Mouse (Mus musculus) liver, embryonic 14.5 days (tissue): ENCODE data around the gene Nrp1. TPM values are rescaled to one million over a fixed set of nuclear protein-coding genes. Genes with fewer than 3 reads are reported as not detected.

ENCODE experiments used
- ATAC-seq: fragments of 200-750 bp; cut with Nextera tagmentation; 2 replicates; pipeline ENCODE4 v1.8.0; 2017; ENCODE audit warnings: moderate number of reproducible peaks, mild to moderate bottlenecking, moderate library complexity; ENCODE audit not compliant: insufficient read depth
- DNase-seq, 3 experiments: peaks; one replicate each; pipeline ENCODE4 v3.0.0-alpha.2; 2012 to 2013; ENCODE audit warnings: low read depth in 3 of 3, low spot score in 3 of 3
- H3K27ac ChIP-seq: fragments of 300-500 bp; sonication (generic); 2 replicates; pipeline ENCODE4 v1.5.1; 2014; ENCODE audit warnings: moderate library complexity, mild to moderate bottlenecking, control low read depth, inconsistent platforms
- H3K27me3 ChIP-seq: fragments of 300-500 bp; sonication (generic); 2 replicates; pipeline ENCODE4 v1.6.1; 2014; ENCODE audit warnings: mild to moderate bottlenecking, low read length, moderate library complexity; ENCODE audit not compliant: control insufficient read depth, insufficient read depth
- H3K36me3 ChIP-seq: fragments of 300-500 bp; sonication (generic); replicated peaks from 2 replicates; pipeline ENCODE4 v1.6.1; 2014; ENCODE audit warnings: low read depth; ENCODE audit not compliant: control insufficient read depth, insufficient read depth
- H3K4me1 ChIP-seq, 2 experiments: fragments of 200-500 bp in 1 of 2; fragments of 300-500 bp in 1 of 2; sonication (generic) in 1 of 2; replicated peaks; 2 replicates each; pipeline ENCODE4 v1.6.1; 2012 to 2014; ENCODE audit warnings: antibody characterized with exemption in 1 of 2, inconsistent platforms in 1 of 2, low read length in 1 of 2; ENCODE audit not compliant: control insufficient read depth in 2 of 2, insufficient read depth in 2 of 2
- H3K4me2 ChIP-seq: fragments of 300-500 bp; sonication (generic); 2 replicates; pipeline ENCODE4 v1.6.1; 2014; ENCODE audit warnings: low read depth, mild to moderate bottlenecking, control low read depth, moderate library complexity
- H3K4me3 ChIP-seq, 2 experiments: fragments of 200-500 bp in 1 of 2; fragments of 300-500 bp in 1 of 2; sonication (generic) in 1 of 2; 2 replicates each; pipeline ENCODE4 v1.5.1; 2012 to 2014; ENCODE audit warnings: low read depth in 2 of 2, low read length in 2 of 2, mild to moderate bottlenecking in 2 of 2, control low read depth in 1 of 2, inconsistent platforms in 1 of 2, moderate library complexity in 1 of 2; ENCODE audit not compliant: insufficient read depth in 1 of 2
- H3K9ac ChIP-seq: fragments of 300-500 bp; sonication (generic); replicated peaks from 2 replicates; pipeline ENCODE4 v1.6.1; 2014; ENCODE audit warnings: mild to moderate bottlenecking, control low read depth, moderate library complexity
- H3K9me3 ChIP-seq: fragments of 300-500 bp; sonication (generic); 2 replicates; pipeline ENCODE4 v1.6.1; 2016; ENCODE audit warnings: low read length, mixed read lengths; ENCODE audit not compliant: control insufficient read depth
- CTCF ChIP-seq: IDR thresholded peaks from 2 replicates; pipeline ENCODE4 v1.5.1; 2016; ENCODE audit warnings: antibody characterized with exemption, low read depth, control low read depth
- EP300 ChIP-seq: IDR thresholded peaks from 2 replicates; pipeline ENCODE4 v1.6.1; 2016; ENCODE audit warnings: antibody characterized with exemption, low read depth
- WGBS: fragments of 180-500 bp; shearing (Covaris S2); extraction: QIAGEN DNeasy Blood & Tissue Kit; methylation state at CpG from one replicate; pipeline ENCODE4 v1.1.7; 2014; ENCODE audit not compliant: insufficient replicate concordance; 5-methylcytosine and 5-hydroxymethylcytosine counted together
- polyA plus RNA-seq, 2 experiments: library from polyadenylated mRNA; depleted of rRNA in 1 of 2; stranded (reverse) in 1 of 2; unstranded in 1 of 2; fragments of >200 nt; fragmentation: Nextera tagmentation in 1 of 2; extraction: Ambion mirVana in 1 of 2; gene quantifications; 2 replicates each; pipeline versions ENCODE4 v1.2.1 to v1.2.3; 2012 to 2014

Nrp1 gene
- polyA plus RNA-seq, 2 experiments = 3.7 to 7.7 TPM

GRCm38 (mm10) chr8:128335976-128336375 is 22.4 kb upstream of the Nrp1 start:
- 55% methylated on average over 3 of the region's 3 CpGs for WGBS
- no peaks in the 10 kb centered on the region for H3K36me3 ChIP-seq
- H3K4me1 ChIP-seq = no peaks in the 10 kb centered on the region
- no peaks in the 10 kb centered on the region for H3K27me3 ChIP-seq
- DNase-seq = no peak
- no peak overlapping the region for H3K9ac ChIP-seq
- ATAC-seq = no peak
- TF ChIP-seq EP300 (no peak), CTCF (no peak)
- no peak overlapping the region for H3K4me3 ChIP-seq
- no peak overlapping the region for H3K4me2 ChIP-seq
- no peaks in the 10 kb centered on the region for H3K9me3 ChIP-seq
- H3K27ac ChIP-seq = no peak overlapping the region

GRCm38 (mm10) chr8:128338951-128339350 is 19.5 kb upstream of the Nrp1 start:
- TF ChIP-seq EP300 (no peak), CTCF (no peak)
- H3K27ac ChIP-seq = no peak overlapping the region
- DNase-seq = no peak

GRCm38 (mm10) chr8:128339521-128339920 is 18.9 kb upstream of the Nrp1 start:
- Histone ChIP-seq H3K9me3 (no peaks in the 10 kb centered on the region), H3K9ac (no peak overlapping the region), H3K27me3 (no peaks in the 10 kb centered on the region), H3K27ac (no peak overlapping the region), H3K4me2 (no peak overlapping the region), H3K4me3 (no peak overlapping the region), H3K36me3 (no peaks in the 10 kb centered on the region), H3K4me1 (no peaks in the 10 kb centered on the region)
- ATAC-seq (no peak), DNase-seq (no peak)
- no peak for TF ChIP-seq CTCF
- no peak for TF ChIP-seq EP300
- WGBS = 58% methylated on average over 3 of the region's 3 CpGs

More at GRCm38 (mm10) chr8:128338951-128339350, 19.5 kb upstream of the Nrp1 start:
- Histone ChIP-seq H3K4me2 (no peak overlapping the region), H3K27me3 (no peaks in the 10 kb centered on the region), H3K36me3 (no peaks in the 10 kb centered on the region), H3K9ac (no peak overlapping the region), H3K4me3 (no peak overlapping the region), H3K9me3 (no peaks in the 10 kb centered on the region), H3K4me1 (no peaks in the 10 kb centered on the region)
- ATAC-seq = no peak

DNA sequence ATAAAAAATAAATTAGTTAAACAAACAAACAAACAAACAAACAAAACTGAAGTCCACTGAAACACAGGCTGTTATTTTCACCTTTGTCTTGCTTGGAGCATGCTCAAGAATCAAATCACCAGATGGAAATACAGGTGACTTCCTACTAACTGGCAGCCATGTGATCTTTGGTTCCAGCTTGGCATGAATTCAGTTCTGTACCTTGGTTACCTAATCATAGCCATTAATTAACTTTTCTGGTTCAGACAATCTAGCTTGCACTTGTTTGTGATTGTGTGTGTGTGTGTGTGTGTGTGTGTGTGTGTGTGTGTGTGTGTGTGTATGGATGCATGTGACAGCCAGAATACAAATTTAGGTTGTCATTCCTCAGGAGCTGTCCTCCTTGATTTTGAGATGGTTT is 8.0 kb upstream of the Nrp1 start:
- ATAC-seq = no peak
- H3K4me1 ChIP-seq = no peaks in the 10 kb centered on the region
- H3K4me3 ChIP-seq = no peak overlapping the region
- H3K27me3 ChIP-seq = no peaks in the 10 kb centered on the region
- no peaks in the 10 kb centered on the region for H3K9me3 ChIP-seq
- H3K4me2 ChIP-seq = no peak overlapping the region
- no peak for TF ChIP-seq CTCF
- no peak for TF ChIP-seq EP300
- no peak for DNase-seq
- H3K27ac ChIP-seq = no peak overlapping the region
- no peak overlapping the region for H3K9ac ChIP-seq
- no peaks in the 10 kb centered on the region for H3K36me3 ChIP-seq

- no peaks in the 10 kb centered on the region for H3K36me3 ChIP-seq
- H3K9me3 ChIP-seq = no peaks in the 10 kb centered on the region
- DNase-seq (no peak), ATAC-seq (no peak)
- H3K4me2 ChIP-seq = no peak overlapping the region
- H3K27me3 ChIP-seq = no peaks in the 10 kb centered on the region
- no peak overlapping the region for H3K4me3 ChIP-seq
- no peak overlapping the region for H3K27ac ChIP-seq
- TF ChIP-seq CTCF = no peak
- TF ChIP-seq EP300 = no peak
- H3K4me1 ChIP-seq = no peaks in the 10 kb centered on the region
- H3K9ac ChIP-seq = no peak overlapping the region
Measured at GRCm38 (mm10) chr8:128351211-128351610, 7.2 kb upstream of the Nrp1 start.

- H3K4me1 ChIP-seq = no peaks in the 10 kb centered on the region
- 51% methylated on average over 2 of the region's 2 CpGs for WGBS
- H3K27me3 ChIP-seq = peaks cover 8% of the 10 kb centered on the region
- DNase-seq = no peak
- no peak overlapping the region for H3K27ac ChIP-seq
- H3K4me2 ChIP-seq = no peak overlapping the region
- no peak for ATAC-seq
- no peak for TF ChIP-seq CTCF
- TF ChIP-seq EP300 = no peak
- no peaks in the 10 kb centered on the region for H3K36me3 ChIP-seq
- H3K4me3 ChIP-seq = no peak overlapping the region
- H3K9me3 ChIP-seq = no peaks in the 10 kb centered on the region
- no peak overlapping the region for H3K9ac ChIP-seq
Measured at GRCm38 (mm10) chr8:128352821-128353220, 5.6 kb upstream of the Nrp1 start.
